Mouse (Mus musculus): ENCODE results near the gene Lbhd1. TPM values are rescaled to one million over a fixed set of nuclear protein-coding genes. Genes with fewer than 3 reads are reported as not detected.
"Not testable (repeated sequence)": the region's sequence is repeated elsewhere in the genome, so short reads cannot be mapped to it uniquely, and the experiment has no call there.

Gene Lbhd1
- polyA plus RNA-seq, 1 experiment from 2014 or later: 29.6 TPM

DNA sequence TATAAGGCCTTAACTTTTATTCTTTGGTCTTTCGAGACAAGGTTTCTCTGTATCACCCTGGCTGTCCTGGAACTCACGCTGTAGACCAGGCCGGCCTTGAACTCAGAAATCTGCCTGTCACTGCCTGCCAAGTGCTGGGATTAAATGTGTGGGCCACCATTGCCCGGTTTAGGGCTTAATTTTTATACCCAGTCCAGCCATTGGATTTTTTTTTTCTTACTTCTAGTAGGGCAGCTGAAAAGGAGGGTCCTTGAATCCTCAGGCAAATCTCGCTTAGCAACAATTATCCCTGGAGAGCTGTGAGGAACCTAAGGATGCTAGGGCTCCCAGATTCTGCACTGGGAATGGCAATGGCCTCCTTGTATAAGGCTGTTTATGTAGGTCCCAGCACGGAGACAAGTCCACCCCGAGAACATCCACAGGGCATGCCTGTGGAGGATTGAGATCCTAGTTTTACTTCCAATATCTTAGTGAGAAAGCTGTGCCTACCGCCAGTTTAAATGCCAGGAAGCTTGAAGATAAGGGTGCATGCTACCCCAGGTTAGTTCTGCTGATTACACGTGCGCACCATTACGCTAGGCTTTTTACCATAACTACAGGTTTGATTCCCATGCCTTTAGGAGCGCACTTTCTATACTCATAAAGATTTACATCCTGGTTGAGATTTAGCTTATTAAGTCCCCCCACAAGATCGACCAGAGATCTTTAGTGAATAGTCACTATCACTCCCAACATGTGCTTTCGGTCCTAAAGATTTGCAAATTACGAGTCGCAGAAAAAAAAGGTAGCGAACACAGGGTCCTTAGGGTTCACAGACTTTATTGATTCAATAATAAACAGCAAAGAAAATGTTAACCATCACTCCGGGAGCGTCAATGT lies 4.3 kb downstream of the Lbhd1 start:
- Histone ChIP-seq H3K9me3 (replicated peaks; ENCODE audit: control insufficient read depth, low read length) (no peaks in the 10 kb centered on the region), H3K4me1 (ENCODE audit: control insufficient read depth, low read depth, low read length) (peaks cover 12% of the 10 kb centered on the region), H3K4me3 (ENCODE audit: low read depth, low read length) (peak overlapping the region; percentile 86), H3K27me3 (ENCODE audit: control insufficient read depth, insufficient read depth, low read depth, low read length) (no peaks in the 10 kb centered on the region), H3K4me2 (ENCODE audit: low read depth, low read length) (peak overlapping the region; percentile 84), H3K27ac (ENCODE audit: low read length) (peak overlapping the region; percentile 73), H3K36me3 (ENCODE audit: control insufficient read depth, insufficient read depth) (no peaks in the 10 kb centered on the region), H3K9ac (ENCODE audit: low read depth, low read length) (peak overlapping the region; percentile 88)
- no peak for ATAC-seq (ENCODE audit: low read depth)
- 11% methylated on average over 19 of the region's 19 CpGs for WGBS (ENCODE audit: insufficient replicate concordance)

DNA sequence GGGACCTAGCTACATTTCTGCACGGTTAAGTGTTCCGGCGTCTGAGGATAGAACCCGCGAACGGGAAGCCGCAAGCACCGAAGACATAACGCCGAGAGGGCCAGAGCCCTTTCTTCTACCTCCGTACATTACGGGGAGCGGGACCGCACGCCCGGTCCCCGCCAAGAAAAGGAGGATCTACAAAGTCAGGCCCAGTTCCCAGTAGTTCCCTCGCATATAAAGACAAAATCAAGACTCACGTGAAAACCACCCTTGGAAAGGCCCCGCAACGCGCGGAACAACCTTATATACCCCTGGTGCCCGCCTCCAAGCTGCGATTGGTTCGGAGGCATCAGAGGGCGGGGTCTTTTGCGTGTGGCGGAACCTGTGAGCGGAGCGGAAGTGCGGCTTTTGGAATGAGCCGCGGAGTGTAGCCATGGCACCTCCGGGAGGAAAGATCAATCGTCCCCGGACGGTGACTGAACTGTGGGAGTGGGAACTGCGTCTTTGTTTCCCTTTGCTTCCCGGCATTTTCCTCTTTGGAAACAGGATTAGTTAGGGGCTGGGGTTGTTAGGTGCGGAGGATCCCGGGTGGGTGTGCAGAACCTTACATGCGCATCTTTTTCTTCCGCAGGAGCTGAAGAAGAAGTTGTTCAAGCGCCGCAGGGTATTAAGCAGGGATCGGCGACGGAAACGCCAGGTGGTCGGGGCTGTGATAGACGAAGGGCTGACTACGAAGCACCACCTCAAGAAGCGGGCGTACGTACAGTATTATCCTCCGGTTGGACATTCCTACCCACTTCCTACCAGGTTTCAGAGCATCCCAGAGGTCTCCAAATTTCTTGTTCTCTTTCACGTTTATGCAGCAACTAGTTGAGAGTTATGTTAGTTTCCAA lies 5.2 kb downstream of the Lbhd1 start, which contains the start of the genes 1810009A15Rik and Gm49416:
TSS of gene 1810009A15Rik (plus strand) at position 343 of the 875 bp plus-strand sequence.
TSS of gene Gm49416 (plus strand) at position 416 of the 875 bp plus-strand sequence.
- Histone ChIP-seq H3K27ac (ENCODE audit: low read length) (peak within 1 kb of the TSS; percentile 85), H3K9ac (ENCODE audit: low read depth, low read length) (peak within 1 kb of the TSS; percentile 88), H3K4me2 (ENCODE audit: low read depth, low read length) (peak within 1 kb of the TSS; percentile 84), H3K4me1 (ENCODE audit: control insufficient read depth, low read depth, low read length) (peaks cover 15% of the 10 kb centered on the region), H3K9me3 (replicated peaks; ENCODE audit: control insufficient read depth, low read length) (no peaks in the 10 kb centered on the region), H3K36me3 (ENCODE audit: control insufficient read depth, insufficient read depth) (no peaks in the 10 kb centered on the region), H3K27me3 (ENCODE audit: control insufficient read depth, insufficient read depth, low read depth, low read length) (no peaks in the 10 kb centered on the region), H3K4me3 (ENCODE audit: low read depth, low read length) (peak within 1 kb of the TSS; percentile 86)
- ATAC-seq (ENCODE audit: low read depth): peak; percentile 93
- 1% methylated on average over 58 of the region's 58 CpGs for WGBS (ENCODE audit: insufficient replicate concordance)

DNA sequence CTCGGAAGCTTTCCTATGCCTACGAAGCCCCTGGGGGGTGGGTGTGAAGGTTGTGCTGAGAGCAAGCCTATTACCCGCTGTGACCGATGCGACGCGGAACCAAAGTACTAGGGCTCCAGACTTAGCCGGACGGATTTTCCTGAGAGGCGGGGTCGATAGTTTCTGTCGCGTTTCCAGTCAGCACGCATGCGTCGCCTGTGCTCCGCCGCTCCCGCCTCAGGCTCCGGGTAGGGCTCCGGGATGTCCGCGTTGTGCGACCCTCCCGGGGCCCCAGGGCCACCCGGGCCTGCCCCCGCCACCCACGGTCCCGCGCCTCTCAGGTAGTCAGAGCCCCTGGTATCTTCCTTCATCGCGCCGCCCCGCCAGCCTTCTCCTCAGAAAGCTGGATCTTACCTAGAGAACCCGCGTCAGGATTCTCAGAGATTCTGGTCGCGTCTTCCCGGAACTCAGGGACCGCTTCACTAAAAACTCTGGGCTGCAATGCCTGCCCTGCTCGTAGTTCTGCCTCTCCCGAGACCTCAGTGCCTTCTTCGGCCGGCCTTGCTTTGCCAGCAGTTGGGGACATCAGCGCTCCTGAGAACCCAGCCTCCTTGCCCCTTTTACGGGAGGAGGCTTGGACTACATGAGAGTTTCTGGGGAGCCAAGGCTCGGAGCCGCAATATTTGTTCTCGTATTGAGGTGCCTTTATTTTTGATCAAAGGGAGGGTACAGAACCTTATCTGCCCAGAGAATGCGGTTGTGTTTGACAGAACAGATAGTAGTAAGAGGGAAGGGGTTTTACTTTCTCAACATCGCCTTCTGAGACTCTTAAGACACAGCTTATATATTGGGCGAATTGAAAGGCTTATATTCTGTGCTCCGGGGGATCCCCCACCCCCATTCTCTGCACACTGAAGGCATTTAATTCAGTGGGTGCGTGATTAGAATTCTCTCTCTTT lies 9.6 kb downstream of the Lbhd1 start, which contains the start of gene Ints5:
TSS of gene Ints5 (plus strand) at position 177 of the 938 bp plus-strand sequence.
- peaks cover 30% of the 10 kb centered on the region for H3K4me1 ChIP-seq (ENCODE audit: control insufficient read depth, low read depth, low read length)
- H3K27ac ChIP-seq (ENCODE audit: low read length): peak within 1 kb of the TSS; percentile 93
- peak; percentile 50 for ATAC-seq (ENCODE audit: low read depth)

DNA sequence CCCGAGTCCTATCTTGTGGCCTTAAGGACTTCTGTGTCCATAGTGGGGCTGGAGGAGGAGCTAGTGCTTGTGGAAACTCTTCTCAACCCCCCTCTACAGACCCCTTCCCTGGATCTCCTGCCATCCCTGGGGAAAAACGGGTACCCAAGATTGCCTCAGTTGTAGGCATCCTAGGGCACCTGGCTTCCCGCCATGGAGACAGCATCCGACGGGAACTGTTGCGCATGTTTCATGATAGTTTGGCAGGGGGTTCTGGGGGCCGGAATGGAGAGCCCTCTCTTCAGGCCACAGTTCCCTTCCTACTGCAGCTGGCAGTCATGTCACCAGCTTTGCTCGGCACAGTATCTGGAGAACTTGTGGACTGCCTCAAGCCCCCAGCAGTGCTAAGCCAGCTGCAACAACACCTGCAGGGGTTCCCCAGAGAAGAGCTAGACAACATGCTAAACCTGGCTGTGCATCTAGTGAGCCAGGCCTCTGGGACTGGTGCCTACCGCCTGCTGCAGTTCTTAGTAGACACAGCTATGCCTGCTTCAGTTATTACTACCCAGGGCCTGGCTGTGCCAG lies 11.9 kb downstream of the Lbhd1 start:
- peaks cover 10% of the 10 kb centered on the region for H3K36me3 ChIP-seq (ENCODE audit: control insufficient read depth, insufficient read depth)
- WGBS (ENCODE audit: insufficient replicate concordance): 86% methylated on average over 9 of the region's 9 CpGs
- no peak overlapping the region for H3K4me2 ChIP-seq (ENCODE audit: low read depth, low read length)
- no peak overlapping the region for H3K9ac ChIP-seq (ENCODE audit: low read depth, low read length)
- H3K27me3 ChIP-seq (ENCODE audit: control insufficient read depth, insufficient read depth, low read depth, low read length): no peaks in the 10 kb centered on the region
- ATAC-seq (ENCODE audit: low read depth): no peak
- no peak overlapping the region for H3K27ac ChIP-seq (ENCODE audit: low read length)
- no peaks in the 10 kb centered on the region for H3K9me3 ChIP-seq (replicated peaks; ENCODE audit: control insufficient read depth, low read length)
- H3K4me1 ChIP-seq (ENCODE audit: control insufficient read depth, low read depth, low read length): peaks cover 33% of the 10 kb centered on the region
- H3K4me3 ChIP-seq (ENCODE audit: low read depth, low read length): no peak overlapping the region

More for the DNA sequence above, 9.6 kb downstream of the Lbhd1 start, which contains the start of gene Ints5:
- H3K9ac ChIP-seq (ENCODE audit: low read depth, low read length): peak within 1 kb of the TSS; percentile 98
- peaks cover 10% of the 10 kb centered on the region for H3K36me3 ChIP-seq (ENCODE audit: control insufficient read depth, insufficient read depth)
- H3K4me2 ChIP-seq (ENCODE audit: low read depth, low read length): peak within 1 kb of the TSS; percentile 73
- H3K9me3 ChIP-seq (replicated peaks; ENCODE audit: control insufficient read depth, low read length): no peaks in the 10 kb centered on the region
- under 1% methylated on average over 54 of the region's 54 CpGs for WGBS (ENCODE audit: insufficient replicate concordance)
- no peaks in the 10 kb centered on the region for H3K27me3 ChIP-seq (ENCODE audit: control insufficient read depth, insufficient read depth, low read depth, low read length)
- peak within 1 kb of the TSS; percentile 83 for H3K4me3 ChIP-seq (ENCODE audit: low read depth, low read length)

DNA sequence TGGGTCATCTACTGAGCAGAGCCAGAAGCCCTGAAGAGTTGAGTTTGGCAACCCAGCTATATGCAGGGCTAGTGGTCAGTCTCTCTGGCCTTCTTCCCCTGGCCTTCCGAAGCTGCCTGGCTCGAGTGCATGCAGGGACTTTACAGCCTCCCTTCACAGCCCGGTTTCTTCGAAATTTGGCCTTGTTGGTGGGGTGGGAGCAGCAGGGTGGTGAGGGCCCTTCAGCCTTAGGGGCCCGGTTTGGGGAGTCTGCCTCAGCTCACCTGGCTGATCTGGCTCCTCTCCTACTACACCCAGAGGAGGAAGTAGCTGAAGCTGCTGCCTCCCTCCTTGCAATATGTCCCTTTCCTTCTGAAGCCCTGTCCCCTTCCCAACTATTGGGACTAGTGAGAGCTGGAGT lies 12.7 kb downstream of the Lbhd1 start:
- ATAC-seq (ENCODE audit: low read depth); H3K27ac ChIP-seq (ENCODE audit: low read length); H3K4me3 ChIP-seq (ENCODE audit: low read depth, low read length); H3K27me3 ChIP-seq (ENCODE audit: control insufficient read depth, insufficient read depth, low read depth, low read length); H3K9ac ChIP-seq (ENCODE audit: low read depth, low read length); H3K9me3 ChIP-seq (replicated peaks; ENCODE audit: control insufficient read depth, low read length); H3K4me2 ChIP-seq (ENCODE audit: low read depth, low read length): not testable (repeated sequence)
- Histone ChIP-seq H3K36me3 (ENCODE audit: control insufficient read depth, insufficient read depth) (peaks cover 10% of the 10 kb centered on the region), H3K4me1 (ENCODE audit: control insufficient read depth, low read depth, low read length) (peaks cover 33% of the 10 kb centered on the region)
- 65% methylated on average over 5 of the region's 5 CpGs for WGBS (ENCODE audit: insufficient replicate concordance)

DNA sequence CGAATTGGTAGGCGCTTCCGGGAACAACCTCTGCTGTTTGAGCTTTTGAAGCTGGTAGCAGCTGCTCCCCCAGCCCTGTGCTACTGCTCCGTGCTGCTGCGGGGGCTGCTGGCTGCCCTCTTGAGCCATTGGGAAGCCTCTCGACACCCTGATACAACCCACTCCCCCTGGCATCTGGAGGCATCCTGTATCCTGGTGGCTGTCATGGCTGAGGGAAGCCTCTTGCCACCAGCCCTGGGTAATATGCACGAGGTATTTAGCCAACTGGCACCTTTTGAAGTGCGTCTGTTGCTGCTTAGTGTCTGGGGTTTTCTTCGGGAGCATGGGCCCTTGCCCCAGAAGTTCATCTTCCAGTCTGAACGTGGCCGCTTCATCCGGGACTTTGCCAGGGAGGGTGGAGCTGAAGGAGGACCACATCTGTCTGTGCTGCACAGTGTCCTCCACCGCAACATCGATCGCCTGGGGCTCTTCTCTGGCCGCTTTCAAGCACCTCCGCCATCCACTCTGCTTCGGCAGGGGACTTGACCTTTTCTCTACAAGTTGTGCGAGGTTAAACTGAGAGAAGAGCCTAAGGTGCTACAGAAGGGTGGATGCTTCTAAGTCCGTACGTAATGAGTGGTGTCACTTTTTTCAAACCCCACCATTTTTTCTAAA lies 13.8 kb downstream of the Lbhd1 start:
- Histone ChIP-seq H3K36me3 (ENCODE audit: control insufficient read depth, insufficient read depth) (peaks cover 10% of the 10 kb centered on the region), H3K9ac (ENCODE audit: low read depth, low read length) (peak overlapping the region; percentile 66), H3K4me1 (ENCODE audit: control insufficient read depth, low read depth, low read length) (peaks cover 33% of the 10 kb centered on the region), H3K4me2 (ENCODE audit: low read depth, low read length) (peak overlapping the region; percentile 87), H3K4me3 (ENCODE audit: low read depth, low read length) (peak overlapping the region; percentile 95), H3K27ac (ENCODE audit: low read length) (peak overlapping the region; percentile 90)
- not testable (repeated sequence) for H3K27me3 ChIP-seq (ENCODE audit: control insufficient read depth, insufficient read depth, low read depth, low read length); H3K9me3 ChIP-seq (replicated peaks; ENCODE audit: control insufficient read depth, low read length)
- WGBS (ENCODE audit: insufficient replicate concordance): 36% methylated on average over 21 of the region's 21 CpGs
- ATAC-seq (ENCODE audit: low read depth): peak; percentile 24

DNA sequence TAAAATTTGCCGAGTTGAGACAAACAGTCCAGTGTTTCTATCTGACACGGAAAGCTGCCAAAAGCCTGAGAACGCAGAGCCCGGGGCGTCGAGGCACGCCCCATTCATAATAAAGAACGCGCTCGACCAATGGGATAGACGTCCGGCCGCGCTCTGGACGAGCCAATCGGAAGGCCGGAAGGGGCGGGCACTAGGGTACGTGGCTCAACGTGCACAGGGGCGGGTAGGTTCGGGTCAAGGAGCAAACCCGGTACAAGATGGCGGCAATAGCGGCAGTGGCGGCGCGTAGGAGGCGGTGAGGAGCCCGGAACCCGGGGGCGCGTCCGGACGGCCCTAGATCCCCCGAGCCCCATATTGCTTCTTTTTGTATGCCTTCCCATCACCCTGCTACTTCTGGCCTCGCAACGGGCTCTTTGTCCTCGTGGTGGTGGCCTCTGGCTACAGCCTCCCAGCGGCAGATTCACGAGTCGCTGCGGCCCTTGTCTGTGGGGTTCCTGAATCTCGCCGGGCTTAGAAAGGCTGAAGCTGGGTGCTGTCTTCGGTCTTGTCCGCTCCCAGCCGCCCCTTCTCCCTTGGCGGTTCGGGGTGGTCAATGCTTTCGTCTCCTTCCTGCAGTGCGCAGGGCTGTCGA lies 14.4 kb downstream of the Lbhd1 start, which contains the start of gene Ganab:
TSS of gene Ganab (plus strand) at position 207 of the 631 bp plus-strand sequence.
- peak; percentile 100 for ATAC-seq (ENCODE audit: low read depth)
- under 1% methylated on average over 53 of the region's 53 CpGs for WGBS (ENCODE audit: insufficient replicate concordance)
- H3K4me1 ChIP-seq (ENCODE audit: control insufficient read depth, low read depth, low read length): peaks cover 33% of the 10 kb centered on the region

More for the DNA sequence above, 14.4 kb downstream of the Lbhd1 start, which contains the start of gene Ganab:
- H3K4me2 ChIP-seq (ENCODE audit: low read depth, low read length): peak within 1 kb of the TSS; percentile 88
- peak within 1 kb of the TSS; percentile 98 for H3K9ac ChIP-seq (ENCODE audit: low read depth, low read length)
- no peaks in the 10 kb centered on the region for H3K27me3 ChIP-seq (ENCODE audit: control insufficient read depth, insufficient read depth, low read depth, low read length)
- H3K27ac ChIP-seq (ENCODE audit: low read length): peak within 1 kb of the TSS; percentile 92
- peak within 1 kb of the TSS; percentile 95 for H3K4me3 ChIP-seq (ENCODE audit: low read depth, low read length)
- H3K36me3 ChIP-seq (ENCODE audit: control insufficient read depth, insufficient read depth): peaks cover 15% of the 10 kb centered on the region
- no peaks in the 10 kb centered on the region for H3K9me3 ChIP-seq (replicated peaks; ENCODE audit: control insufficient read depth, low read length)

All from liver, embryonic 16.5 days (tissue).